Mouse (Mus musculus) ES-Bruce4 (cell line): Measurements from ENCODE around the gene Ubap1. TPM values are rescaled to one million over a fixed set of nuclear protein-coding genes. Genes with fewer than 3 reads are reported as not detected.

Experiments
- H3K27ac ChIP-seq: 2 replicates; pipeline ENCODE4 v1.5.1; 2012; ENCODE audit warnings: low read length, inconsistent platforms; ENCODE audit not compliant: insufficient read depth
- H3K27me3 ChIP-seq: 2 replicates; pipeline ENCODE4 v1.6.1; 2012; ENCODE audit warnings: mild to moderate bottlenecking, low read length, inconsistent platforms; ENCODE audit not compliant: control insufficient read depth, poor library complexity, insufficient read depth, severe bottlenecking
- H3K36me3 ChIP-seq: 2 replicates; pipeline ENCODE4 v1.6.1; 2012; ENCODE audit warnings: inconsistent platforms, mild to moderate bottlenecking, low read length, moderate library complexity; ENCODE audit not compliant: control insufficient read depth, poor library complexity, insufficient read depth, severe bottlenecking
- H3K4me1 ChIP-seq: one replicate; pipeline ENCODE4 v1.8.1; 2011; ENCODE audit warnings: low read length; ENCODE audit not compliant: control insufficient read depth, insufficient read depth
- H3K4me3 ChIP-seq: 2 replicates; pipeline ENCODE4 v1.5.1; 2011; ENCODE audit warnings: low read depth, mild to moderate bottlenecking, low read length
- H3K9ac ChIP-seq: 2 replicates; pipeline ENCODE4 v1.6.1; 2012; ENCODE audit warnings: low read depth, mild to moderate bottlenecking, inconsistent platforms; ENCODE audit not compliant: poor library complexity, severe bottlenecking
- H3K9me3 ChIP-seq: replicated peaks from 2 replicates; pipeline ENCODE4 v1.6.1; 2012; ENCODE audit warnings: mild to moderate bottlenecking, low read length, inconsistent platforms; ENCODE audit not compliant: control insufficient read depth, poor library complexity, insufficient read depth, severe bottlenecking
- CTCF ChIP-seq: IDR thresholded peaks from one replicate; pipeline ENCODE4 v1.8.1; 2011; ENCODE audit warnings: low read depth, low read length
- EP300 ChIP-seq: IDR thresholded peaks from 2 replicates; pipeline ENCODE4 v1.6.1; 2011; ENCODE audit warnings: low read depth, low read length; ENCODE audit not compliant: insufficient read depth
- POLR2A ChIP-seq: IDR thresholded peaks from one replicate; pipeline ENCODE4 v1.8.1; 2011; ENCODE audit warnings: low read length; ENCODE audit not compliant: insufficient read depth
- polyA plus RNA-seq: library from polyadenylated mRNA; stranded (reverse); fragments of >200 nt; gene quantifications from 2 replicates; pipeline ENCODE4 v1.2.4, GENCODE M21; 2011; ENCODE audit warnings: low read depth; ENCODE audit not compliant: missing spikeins, insufficient read depth, insufficient read length

The Ubap1 gene
- polyA plus RNA-seq, 1 experiment, result 91.6 TPM

DNA sequence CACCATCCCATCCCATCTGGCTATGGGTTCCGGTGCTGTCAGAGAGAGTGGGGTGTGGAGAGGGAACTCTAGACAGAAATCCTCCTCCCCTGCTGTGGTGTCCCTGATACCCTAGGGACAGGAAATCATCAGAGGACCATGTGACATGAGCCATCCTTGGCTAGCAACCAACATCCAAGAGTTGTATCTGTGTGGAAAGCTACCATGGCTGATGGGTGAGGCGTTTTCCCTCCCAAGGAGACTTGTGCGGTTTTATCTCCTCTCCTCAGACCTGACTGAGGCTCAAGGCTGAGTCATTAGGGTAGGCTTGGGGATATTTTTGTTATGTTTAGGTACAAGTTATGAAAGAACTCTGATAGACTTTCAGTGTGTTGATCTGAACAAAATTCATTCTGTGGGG is 17.7 kb upstream of the Ubap1 start:
- Histone ChIP-seq H3K27me3 (no peaks in the 10 kb centered on the region), H3K4me1 (peaks cover 2% of the 10 kb centered on the region), H3K27ac (no peak overlapping the region), H3K4me3 (no peak overlapping the region), H3K36me3 (no peaks in the 10 kb centered on the region), H3K9ac (no peak overlapping the region), H3K9me3 (no peaks in the 10 kb centered on the region)
- no peak for TF ChIP-seq POLR2A
- TF ChIP-seq EP300, result no peak
- no peak for TF ChIP-seq CTCF

GRCm38 (mm10) chr4:41331698-41332421 is 16.9 kb upstream of the Ubap1 start:
- Histone ChIP-seq H3K4me3 (no peak overlapping the region), H3K4me1 (peaks cover 2% of the 10 kb centered on the region), H3K9me3 (no peaks in the 10 kb centered on the region), H3K27me3 (no peaks in the 10 kb centered on the region), H3K36me3 (no peaks in the 10 kb centered on the region), H3K9ac (no peak overlapping the region), H3K27ac (no peak overlapping the region)
- no peak for TF ChIP-seq CTCF
- no peak for TF ChIP-seq EP300
- no peak for TF ChIP-seq POLR2A

GRCm38 (mm10) chr4:41336546-41336945 is 12.2 kb upstream of the Ubap1 start:
- Histone ChIP-seq H3K9me3 (no peaks in the 10 kb centered on the region), H3K4me3 (no peak overlapping the region), H3K27ac (no peak overlapping the region), H3K36me3 (no peaks in the 10 kb centered on the region), H3K4me1 (no peaks in the 10 kb centered on the region), H3K27me3 (no peaks in the 10 kb centered on the region), H3K9ac (no peak overlapping the region)
- no peak for TF ChIP-seq CTCF

- Histone ChIP-seq H3K27me3 (no peaks in the 10 kb centered on the region), H3K36me3 (no peaks in the 10 kb centered on the region), H3K9me3 (no peaks in the 10 kb centered on the region), H3K27ac (no peak overlapping the region), H3K9ac (no peak overlapping the region), H3K4me1 (no peaks in the 10 kb centered on the region), H3K4me3 (no peak overlapping the region)
- TF ChIP-seq CTCF (no peak), POLR2A (no peak), EP300 (no peak)
These were observed 7.8 kb upstream of the Ubap1 start for GRCm38 (mm10) chr4:41340912-41341550.

GRCm38 (mm10) chr4:41346011-41346410 is 2.8 kb upstream of the Ubap1 start:
- H3K4me3 ChIP-seq, result no peak overlapping the region
- H3K36me3 ChIP-seq, result no peaks in the 10 kb centered on the region
- TF ChIP-seq EP300, result no peak
- TF ChIP-seq CTCF, result no peak
- no peak for TF ChIP-seq POLR2A
- no peak overlapping the region for H3K27ac ChIP-seq
- H3K9me3 ChIP-seq, result no peaks in the 10 kb centered on the region
- no peaks in the 10 kb centered on the region for H3K27me3 ChIP-seq
- H3K9ac ChIP-seq, result no peak overlapping the region
- H3K4me1 ChIP-seq, result no peaks in the 10 kb centered on the region

GRCm38 (mm10) chr4:41347839-41348238 is 957 bp upstream of the Ubap1 start:
- H3K9me3 ChIP-seq, result no peaks in the 10 kb centered on the region
- H3K4me1 ChIP-seq, result no peaks in the 10 kb centered on the region
- H3K27ac ChIP-seq, result no peak overlapping the region
- no peak overlapping the region for H3K4me3 ChIP-seq
- H3K9ac ChIP-seq, result no peak overlapping the region; the same call in 1 of the 2 replicates
- no peaks in the 10 kb centered on the region for H3K27me3 ChIP-seq
- H3K36me3 ChIP-seq, result no peaks in the 10 kb centered on the region
- TF ChIP-seq EP300 (no peak), POLR2A (no peak), CTCF (no peak)
